Mouse (Mus musculus): ENCODE measurements around the gene Kif7. TPM values are rescaled to one million over a fixed set of nuclear protein-coding genes. Genes with fewer than 3 reads are reported as not detected.

The Kif7 gene
- polyA plus RNA-seq, 1 experiment: 0.60 TPM

DNA sequence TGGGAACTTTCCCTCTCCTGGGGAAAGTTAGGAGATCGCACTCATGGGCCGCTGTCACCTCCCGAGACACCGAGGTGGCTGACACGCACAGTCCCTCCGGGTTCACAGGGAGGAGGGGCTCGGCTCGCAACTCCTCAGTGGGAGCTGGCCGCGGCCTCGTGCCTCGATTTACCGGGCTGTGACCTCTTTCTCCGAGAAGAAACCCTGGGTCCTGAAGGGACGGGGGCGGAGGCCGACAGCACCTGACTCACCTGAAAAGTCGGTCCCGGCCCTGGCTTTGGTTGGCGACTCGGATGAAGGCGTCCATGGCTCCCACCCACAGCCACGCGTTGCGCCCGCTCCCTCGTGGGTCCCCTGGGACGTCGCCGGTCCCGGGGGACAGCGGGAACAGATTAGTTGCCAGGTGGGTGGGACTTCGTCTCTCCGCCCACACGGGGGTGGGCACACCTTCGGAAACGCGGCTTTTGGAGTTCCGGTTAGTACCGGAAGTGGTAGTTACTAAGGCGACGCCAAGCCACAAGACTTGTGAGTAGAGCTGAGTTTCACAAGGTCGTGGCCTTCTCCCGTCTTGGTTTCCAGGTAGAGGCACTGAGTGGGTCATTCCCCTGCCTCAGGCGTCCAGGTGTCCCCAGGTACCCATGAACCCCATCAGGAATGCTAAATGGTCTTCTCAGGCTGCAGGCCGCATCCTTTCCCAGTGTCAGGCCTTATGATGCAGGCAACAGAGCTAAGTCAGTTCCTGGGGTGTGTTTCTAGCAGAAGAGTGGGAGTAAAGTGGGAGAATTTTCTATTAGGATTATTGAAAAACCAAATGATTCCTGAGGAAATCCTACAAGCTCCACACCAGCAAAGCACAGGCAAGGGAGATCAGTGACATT, 27.4 kb upstream of the Kif7 start, which contains the start of the genes Pex11a and Wdr93:
Gene Pex11a, minus strand, starts transcription at position 473 of the 878 bp plus-strand sequence.
Gene Wdr93, plus strand, starts transcription at position 505 of the 878 bp plus-strand sequence.
- Histone ChIP-seq H3K27ac (ENCODE audit: insufficient read depth, low read depth, low read length) (no peak within 1 kb of the TSS), H3K4me1 (ENCODE audit: control insufficient read depth, insufficient read depth, low read length) (peaks cover 17% of the 10 kb centered on the region), H3K4me3 (ENCODE audit: insufficient read depth, low read length) (peak within 1 kb of the TSS; percentile 88)
- no peak for TF ChIP-seq POLR2A (IDR thresholded peaks at IDR 0.05; ENCODE audit: borderline replicate concordance, low read depth, low read length)
- no peak for TF ChIP-seq CTCF (IDR thresholded peaks at IDR 0.05; ENCODE audit: low read depth, low read length)

DNA sequence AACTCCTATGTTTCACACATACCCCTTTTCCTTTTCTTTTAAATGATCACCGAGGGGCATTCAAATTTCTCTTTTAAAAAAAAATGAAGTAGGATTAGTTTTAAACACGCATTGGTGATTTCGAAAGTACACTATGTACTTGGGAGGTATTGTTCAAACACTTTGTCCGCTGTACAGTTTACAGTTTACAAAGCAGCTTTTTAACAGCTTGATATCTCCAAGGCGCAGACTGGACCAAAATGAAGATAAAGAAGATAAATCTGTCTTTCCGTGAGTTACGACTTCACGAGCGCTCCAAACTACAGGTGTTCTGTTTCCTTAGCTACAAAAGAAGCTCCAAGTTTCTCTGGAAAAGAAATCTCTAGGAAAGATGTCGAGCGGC, 26.7 kb upstream of the Kif7 start:
- H3K27ac ChIP-seq (ENCODE audit: insufficient read depth, low read depth, low read length): no peak overlapping the region
- H3K4me3 ChIP-seq (ENCODE audit: insufficient read depth, low read length): peak overlapping the region; percentile 88
- H3K4me1 ChIP-seq (ENCODE audit: control insufficient read depth, insufficient read depth, low read length): peaks cover 17% of the 10 kb centered on the region
- no peak for TF ChIP-seq POLR2A (IDR thresholded peaks at IDR 0.05; ENCODE audit: borderline replicate concordance, low read depth, low read length)
- TF ChIP-seq CTCF (IDR thresholded peaks at IDR 0.05; ENCODE audit: low read depth, low read length): no peak

DNA sequence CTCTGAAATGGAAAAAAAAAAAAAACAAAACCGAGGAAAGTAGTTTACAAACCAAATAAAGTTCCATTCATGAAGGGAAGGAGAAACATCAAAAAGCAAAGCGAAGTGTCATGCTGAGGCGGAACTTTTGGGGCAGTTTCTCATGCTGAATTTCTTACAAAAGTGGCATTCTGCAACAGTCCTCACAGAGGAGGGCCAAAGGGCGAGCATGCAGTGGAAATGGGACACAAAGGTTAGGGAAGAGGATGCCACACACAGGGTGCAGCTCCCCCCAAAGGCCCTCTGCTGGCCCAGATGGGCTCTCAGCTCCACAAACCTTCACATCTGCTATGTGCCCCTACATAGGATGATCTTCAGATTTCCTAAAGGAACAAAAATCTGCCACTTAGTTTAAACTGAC, 24.8 kb upstream of the Kif7 start:
- Histone ChIP-seq H3K27ac (ENCODE audit: insufficient read depth, low read depth, low read length) (no peak overlapping the region), H3K4me1 (ENCODE audit: control insufficient read depth, insufficient read depth, low read length) (peaks cover 17% of the 10 kb centered on the region), H3K4me3 (ENCODE audit: insufficient read depth, low read length) (no peak overlapping the region)
- TF ChIP-seq POLR2A (IDR thresholded peaks at IDR 0.05; ENCODE audit: borderline replicate concordance, low read depth, low read length) (no peak), CTCF (IDR thresholded peaks at IDR 0.05; ENCODE audit: low read depth, low read length) (no peak)

DNA sequence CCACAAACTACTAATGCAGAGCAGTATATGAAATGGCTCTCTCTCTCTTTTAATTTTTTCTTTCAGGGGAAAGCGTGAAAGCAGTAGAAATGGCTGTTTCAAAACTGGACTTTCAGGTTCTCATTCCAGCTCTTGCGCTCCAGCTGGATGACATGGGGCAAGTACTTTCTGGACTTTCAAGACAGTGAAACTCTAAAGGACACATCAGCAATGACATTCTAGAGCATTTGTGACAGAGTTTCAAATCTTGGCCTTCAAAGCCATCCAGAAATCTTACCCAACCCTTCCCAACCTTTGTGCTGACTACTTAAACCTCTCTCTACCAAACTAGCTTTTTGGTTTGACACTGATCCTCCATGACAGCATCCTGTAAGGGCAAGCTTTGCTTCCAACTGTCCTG, 23.4 kb upstream of the Kif7 start:
- Histone ChIP-seq H3K4me1 (ENCODE audit: control insufficient read depth, insufficient read depth, low read length) (peaks cover 8% of the 10 kb centered on the region), H3K27ac (ENCODE audit: insufficient read depth, low read depth, low read length) (no peak overlapping the region), H3K4me3 (ENCODE audit: insufficient read depth, low read length) (no peak overlapping the region)
- no peak for TF ChIP-seq POLR2A (IDR thresholded peaks at IDR 0.05; ENCODE audit: borderline replicate concordance, low read depth, low read length)
- no peak for TF ChIP-seq CTCF (IDR thresholded peaks at IDR 0.05; ENCODE audit: low read depth, low read length)

DNA sequence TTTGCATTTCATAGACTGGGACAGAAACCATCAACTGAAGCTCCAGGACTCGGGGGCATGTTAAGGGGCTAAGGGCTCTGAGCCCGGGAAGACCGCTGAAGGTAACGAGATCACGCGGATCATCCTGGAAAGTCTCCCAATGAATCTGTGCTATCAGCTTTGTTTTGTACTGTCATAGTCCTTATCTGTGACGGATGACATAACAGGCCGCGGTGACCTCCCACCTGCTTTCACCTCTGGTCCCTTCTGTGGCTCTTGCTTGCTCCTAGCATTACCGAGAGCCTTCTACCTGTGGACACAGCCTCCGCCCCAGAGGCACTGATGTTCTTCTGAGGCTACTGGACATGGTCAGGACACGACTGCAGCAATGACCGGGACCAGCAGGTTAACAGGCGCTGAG, 21.0 kb upstream of the Kif7 start:
- TF ChIP-seq POLR2A (IDR thresholded peaks at IDR 0.05; ENCODE audit: borderline replicate concordance, low read depth, low read length): no peak
- TF ChIP-seq CTCF (IDR thresholded peaks at IDR 0.05; ENCODE audit: low read depth, low read length): no peak
- Histone ChIP-seq H3K4me1 (ENCODE audit: control insufficient read depth, insufficient read depth, low read length) (peaks cover 3% of the 10 kb centered on the region; the same call in 1 of the 2 replicates), H3K27ac (ENCODE audit: insufficient read depth, low read depth, low read length) (no peak overlapping the region), H3K4me3 (ENCODE audit: insufficient read depth, low read length) (no peak overlapping the region)

DNA sequence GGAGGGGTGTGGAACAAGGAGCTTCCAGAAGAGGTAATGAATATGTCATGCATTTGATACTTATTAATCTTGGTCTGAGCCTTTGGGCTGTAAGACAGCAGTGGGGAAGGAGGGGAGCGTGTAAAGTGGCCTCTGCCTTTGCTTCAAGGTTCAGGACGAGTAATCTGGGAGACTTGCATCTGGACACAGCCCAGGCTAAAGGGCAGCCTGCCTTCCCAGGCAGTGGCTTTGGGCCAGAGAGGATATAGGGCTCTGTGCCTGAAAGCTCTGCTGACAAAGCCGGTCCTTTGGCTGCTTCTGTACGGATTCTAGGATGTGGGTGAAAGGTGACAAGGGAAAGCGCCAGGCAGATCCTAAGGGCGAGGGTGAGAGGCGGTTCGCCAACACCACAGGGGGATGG, 19.0 kb upstream of the Kif7 start:
- peaks cover 3% of the 10 kb centered on the region; the same call in 1 of the 2 replicates for H3K4me1 ChIP-seq (ENCODE audit: control insufficient read depth, insufficient read depth, low read length)
- H3K27ac ChIP-seq (ENCODE audit: insufficient read depth, low read depth, low read length): no peak overlapping the region
- no peak overlapping the region for H3K4me3 ChIP-seq (ENCODE audit: insufficient read depth, low read length)
- TF ChIP-seq CTCF (IDR thresholded peaks at IDR 0.05; ENCODE audit: low read depth, low read length) (no peak), POLR2A (IDR thresholded peaks at IDR 0.05; ENCODE audit: borderline replicate concordance, low read depth, low read length) (no peak)

DNA sequence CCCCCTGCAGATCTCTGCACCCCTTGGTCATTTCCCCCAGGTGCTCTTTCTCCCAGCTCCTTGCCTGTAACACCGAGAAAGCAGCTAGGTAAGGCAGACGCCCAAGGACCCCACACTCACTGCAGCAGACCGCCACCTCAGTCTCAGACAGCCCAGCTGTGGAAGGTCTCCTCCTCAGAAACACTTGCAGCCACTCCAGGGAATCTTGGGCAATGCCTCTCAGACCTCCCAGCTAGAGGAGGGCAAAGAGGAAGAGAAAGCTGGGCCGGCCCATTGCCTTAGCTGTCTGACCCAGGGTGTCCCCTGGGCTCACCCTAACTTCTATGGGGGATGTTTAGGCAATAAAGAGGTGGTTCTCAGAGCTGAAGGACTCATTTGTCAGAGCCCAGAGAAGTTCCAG, 17.1 kb upstream of the Kif7 start, which contains the start of gene Plin1:
Gene Plin1, minus strand, starts transcription at position 282 of the 400 bp plus-strand sequence.
- Histone ChIP-seq H3K4me1 (ENCODE audit: control insufficient read depth, insufficient read depth, low read length) (peaks cover 3% of the 10 kb centered on the region; the same call in 1 of the 2 replicates), H3K4me3 (ENCODE audit: insufficient read depth, low read length) (no peak within 1 kb of the TSS), H3K27ac (ENCODE audit: insufficient read depth, low read depth, low read length) (no peak within 1 kb of the TSS)
- TF ChIP-seq POLR2A (IDR thresholded peaks at IDR 0.05; ENCODE audit: borderline replicate concordance, low read depth, low read length) (no peak), CTCF (IDR thresholded peaks at IDR 0.05; ENCODE audit: low read depth, low read length) (no peak)

DNA sequence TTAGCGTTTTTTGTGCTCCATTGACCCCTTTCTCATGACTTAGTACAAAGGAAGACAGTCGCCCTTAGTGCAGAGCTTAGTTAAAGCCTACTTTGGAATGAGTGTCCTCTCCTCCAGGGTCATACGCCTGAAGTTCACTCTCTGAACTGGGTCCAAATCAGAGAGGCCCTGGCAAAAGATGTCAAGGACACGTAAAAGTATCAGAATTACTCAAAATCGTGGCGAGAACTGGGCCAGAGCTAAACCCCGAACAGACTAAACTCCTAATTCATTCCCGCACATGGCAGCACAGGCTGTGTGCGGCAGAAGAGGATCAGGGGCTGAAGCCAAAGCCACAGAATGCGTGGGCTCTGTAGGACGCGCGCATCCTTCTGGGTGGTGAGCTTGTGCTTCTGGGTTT, 15.9 kb upstream of the Kif7 start:
- Histone ChIP-seq H3K4me1 (ENCODE audit: control insufficient read depth, insufficient read depth, low read length) (peaks cover 3% of the 10 kb centered on the region; the same call in 1 of the 2 replicates), H3K27ac (ENCODE audit: insufficient read depth, low read depth, low read length) (no peak overlapping the region), H3K4me3 (ENCODE audit: insufficient read depth, low read length) (no peak overlapping the region)
- TF ChIP-seq POLR2A (IDR thresholded peaks at IDR 0.05; ENCODE audit: borderline replicate concordance, low read depth, low read length) (no peak), CTCF (IDR thresholded peaks at IDR 0.05; ENCODE audit: low read depth, low read length) (no peak)

DNA sequence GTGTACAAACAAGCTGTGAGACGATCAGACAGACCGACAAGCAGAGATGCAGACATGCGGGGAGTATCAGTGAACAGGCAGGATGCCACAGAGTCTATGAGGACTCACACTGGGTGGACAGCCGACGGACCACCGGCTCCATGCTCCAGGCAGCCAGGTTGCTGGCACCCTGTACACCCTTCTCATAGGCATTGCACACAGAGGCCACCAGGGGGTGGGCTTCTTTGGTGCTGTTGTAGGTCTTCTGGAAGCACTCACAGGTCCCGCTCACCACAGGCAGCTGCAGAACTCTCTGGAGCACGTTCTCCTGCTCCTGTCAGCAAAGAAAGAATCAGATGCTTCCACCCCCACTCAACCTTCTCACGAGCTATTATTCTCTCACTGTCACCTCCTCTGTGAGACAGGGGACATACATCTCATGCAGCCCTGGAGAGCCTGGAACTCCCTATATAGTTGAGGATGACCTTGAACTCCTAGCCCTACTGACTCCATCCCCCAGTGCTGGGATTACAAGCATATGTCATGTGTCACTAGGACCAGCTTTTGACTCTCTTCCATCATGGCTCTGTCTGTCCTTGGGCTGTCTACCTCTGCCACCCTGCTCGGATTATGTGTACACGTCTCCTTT, 14.3 kb upstream of the Kif7 start:
- H3K4me1 ChIP-seq (ENCODE audit: control insufficient read depth, insufficient read depth, low read length): peaks cover 4% of the 10 kb centered on the region; the same call in 1 of the 2 replicates
- H3K4me3 ChIP-seq (ENCODE audit: insufficient read depth, low read length): no peak overlapping the region
- H3K27ac ChIP-seq (ENCODE audit: insufficient read depth, low read depth, low read length): no peak overlapping the region
- no peak for TF ChIP-seq POLR2A (IDR thresholded peaks at IDR 0.05; ENCODE audit: borderline replicate concordance, low read depth, low read length)
- no peak for TF ChIP-seq CTCF (IDR thresholded peaks at IDR 0.05; ENCODE audit: low read depth, low read length)

DNA sequence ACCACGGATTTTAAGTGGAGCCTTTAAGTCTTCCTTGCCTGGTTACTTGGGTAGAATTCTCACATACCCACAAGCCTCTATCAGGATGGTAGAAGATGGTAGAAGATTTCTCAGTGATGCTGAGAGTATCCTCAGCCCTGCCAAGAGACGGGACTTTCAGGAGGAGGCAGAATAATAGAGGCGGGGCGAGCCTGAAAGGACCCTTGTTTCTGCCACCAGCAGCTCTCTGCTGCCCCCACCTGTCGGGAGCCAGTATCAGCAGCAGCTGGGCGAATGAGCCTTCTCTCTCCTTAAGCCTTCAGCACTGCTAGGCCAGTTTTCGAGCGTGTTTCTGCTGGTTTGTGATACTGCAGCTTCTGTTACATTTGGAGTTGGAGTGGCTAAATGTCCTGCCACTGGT, 13.6 kb upstream of the Kif7 start:
- Histone ChIP-seq H3K4me3 (ENCODE audit: insufficient read depth, low read length) (no peak overlapping the region), H3K27ac (ENCODE audit: insufficient read depth, low read depth, low read length) (no peak overlapping the region), H3K4me1 (ENCODE audit: control insufficient read depth, insufficient read depth, low read length) (peaks cover 4% of the 10 kb centered on the region; the same call in 1 of the 2 replicates)
- TF ChIP-seq CTCF (IDR thresholded peaks at IDR 0.05; ENCODE audit: low read depth, low read length) (peak; percentile 69), POLR2A (IDR thresholded peaks at IDR 0.05; ENCODE audit: borderline replicate concordance, low read depth, low read length) (no peak)
